Mouse (Mus musculus) heart, embryonic 16.5 days (tissue): ENCODE results near the gene Ubn2. TPM values are rescaled to one million over a fixed set of nuclear protein-coding genes. Genes with fewer than 3 reads are reported as not detected.
"Not testable (repeated sequence)": the region's sequence is repeated elsewhere in the genome, so short reads cannot be mapped to it uniquely, and the experiment has no call there.

ENCODE experiments used
- ATAC-seq: fragments of 200-750 bp; cut with Nextera tagmentation; replicated peaks from 2 replicates; pipeline ENCODE4 v1.8.0; 2017; ENCODE audit warnings: moderate number of reproducible peaks; ENCODE audit not compliant: insufficient read depth, low FRiP score; ENCODE audit errors: extremely low read depth
- H3K27ac ChIP-seq: fragments of 300-500 bp; sonication (generic); 2 replicates; pipeline ENCODE4 v1.5.1; 2014; ENCODE audit warnings: mild to moderate bottlenecking, low read length, control low read depth, moderate library complexity
- H3K27me3 ChIP-seq: fragments of 300-500 bp; sonication (generic); 2 replicates; pipeline ENCODE4 v1.6.1; 2014; ENCODE audit warnings: low read length, mixed read lengths; ENCODE audit not compliant: control insufficient read depth, insufficient read depth
- H3K36me3 ChIP-seq: fragments of 300-500 bp; sonication (generic); 2 replicates; pipeline ENCODE4 v1.6.1; 2014; ENCODE audit not compliant: control insufficient read depth, insufficient read depth
- H3K4me1 ChIP-seq: fragments of 300-500 bp; sonication (generic); 2 replicates; pipeline ENCODE4 v1.6.1; 2014; ENCODE audit warnings: low read length, mixed read lengths; ENCODE audit not compliant: control insufficient read depth, insufficient read depth
- H3K4me2 ChIP-seq: fragments of 300-500 bp; sonication (generic); 2 replicates; pipeline ENCODE4 v1.6.1; 2014; ENCODE audit warnings: low read depth, mild to moderate bottlenecking, control low read depth, low read length
- H3K4me3 ChIP-seq: fragments of 300-500 bp; sonication (generic); 2 replicates; pipeline ENCODE4 v1.5.1; 2014; ENCODE audit warnings: mild to moderate bottlenecking, control low read depth, low read length
- H3K9ac ChIP-seq: fragments of 300-500 bp; sonication (generic); 2 replicates; pipeline ENCODE4 v1.6.1; 2014; ENCODE audit warnings: low read length, control low read depth
- H3K9me3 ChIP-seq: fragments of 300-500 bp; sonication (generic); replicated peaks from 2 replicates; pipeline ENCODE4 v1.6.1; 2016; ENCODE audit warnings: low read length; ENCODE audit not compliant: control insufficient read depth
- WGBS: fragments of 180-500 bp; shearing (Covaris S2); extraction: QIAGEN DNeasy Blood & Tissue Kit; methylation state at CpG from one replicate; pipeline ENCODE4 v1.1.7; 2014; 5-methylcytosine and 5-hydroxymethylcytosine counted together
- polyA plus RNA-seq: library from polyadenylated mRNA; unstranded; fragments of >200 nt; fragmentation: Nextera tagmentation; extraction: Ambion mirVana; gene quantifications from 2 replicates; pipeline ENCODE4 v1.2.1, GENCODE M21; 2015

Gene Ubn2
- polyA plus RNA-seq, 1 experiment from 2014 or later: 8.9 TPM

GRCm38 (mm10) chr6:38532500-38533420 is 99.0 kb downstream of the Ubn2 start:
- peak; percentile 7 for ATAC-seq
- H3K36me3 ChIP-seq: no peaks in the 10 kb centered on the region
- no peaks in the 10 kb centered on the region for H3K27me3 ChIP-seq
- H3K9me3 ChIP-seq: no peaks in the 10 kb centered on the region
- peak overlapping the region; percentile 82 for H3K4me2 ChIP-seq
- 8% methylated on average over 25 of the region's 25 CpGs for WGBS
- peak overlapping the region; percentile 81 for H3K9ac ChIP-seq
- H3K4me3 ChIP-seq: peak overlapping the region; percentile 97
- H3K4me1 ChIP-seq: peaks cover 10% of the 10 kb centered on the region; the same call in 1 of the 2 replicates
- peak overlapping the region; percentile 100 for H3K27ac ChIP-seq

GRCm38 (mm10) chr6:38533428-38534405 is 100.0 kb downstream of the Ubn2 start, which contains the start of gene Fmc1:
Fmc1 (plus strand) TSS chr6:38533502.
- WGBS: 5% methylated on average over 41 of the region's 41 CpGs

GRCm38 (mm10) chr6:38534640-38535365 is 101.1 kb downstream of the Ubn2 start:
- Histone ChIP-seq H3K4me2 (peak overlapping the region; percentile 62), H3K4me1 (peaks cover 10% of the 10 kb centered on the region; the same call in 1 of the 2 replicates), H3K36me3 (peaks cover 6% of the 10 kb centered on the region; the same call in 1 of the 2 replicates), H3K27me3 (no peaks in the 10 kb centered on the region), H3K27ac (peak overlapping the region; percentile 100), H3K4me3 (peak overlapping the region; percentile 97), H3K9ac (peak overlapping the region; percentile 98), H3K9me3 (no peaks in the 10 kb centered on the region)
- ATAC-seq: peak; percentile 80
- WGBS: under 1% methylated on average over 53 of the region's 53 CpGs

More at GRCm38 (mm10) chr6:38533428-38534405, 100.0 kb downstream of the Ubn2 start, which contains the start of gene Fmc1:
- ATAC-seq: peak; percentile 83
- H3K4me3 ChIP-seq: peak within 1 kb of the TSS; percentile 97
- H3K4me2 ChIP-seq: peak within 1 kb of the TSS; percentile 82
- H3K36me3 ChIP-seq: no peaks in the 10 kb centered on the region
- H3K27me3 ChIP-seq: no peaks in the 10 kb centered on the region
- peak within 1 kb of the TSS; percentile 98 for H3K9ac ChIP-seq
- no peaks in the 10 kb centered on the region for H3K9me3 ChIP-seq
- peaks cover 10% of the 10 kb centered on the region; the same call in 1 of the 2 replicates for H3K4me1 ChIP-seq
- peak within 1 kb of the TSS; percentile 100 for H3K27ac ChIP-seq

GRCm38 (mm10) chr6:38535366-38535690 is 101.6 kb downstream of the Ubn2 start:
- H3K9ac ChIP-seq: peak overlapping the region; percentile 98
- ATAC-seq: no peak
- under 1% methylated on average over 9 of the region's 9 CpGs for WGBS
- H3K4me1 ChIP-seq: peaks cover 10% of the 10 kb centered on the region; the same call in 1 of the 2 replicates
- peaks cover 10% of the 10 kb centered on the region; the same call in 1 of the 2 replicates for H3K36me3 ChIP-seq
- no peaks in the 10 kb centered on the region for H3K9me3 ChIP-seq
- H3K27ac ChIP-seq: peak overlapping the region; percentile 100
- H3K4me3 ChIP-seq: peak overlapping the region; percentile 97
- H3K4me2 ChIP-seq: peak overlapping the region; percentile 62
- H3K27me3 ChIP-seq: no peaks in the 10 kb centered on the region

- H3K9me3 ChIP-seq: no peaks in the 10 kb centered on the region
- peak overlapping the region; percentile 97 for H3K4me3 ChIP-seq
- peak overlapping the region; percentile 62 for H3K4me2 ChIP-seq
- H3K4me1 ChIP-seq: peaks cover 10% of the 10 kb centered on the region; the same call in 1 of the 2 replicates
- H3K9ac ChIP-seq: peak overlapping the region; percentile 98
- no peak for ATAC-seq
- no peaks in the 10 kb centered on the region for H3K27me3 ChIP-seq
- H3K36me3 ChIP-seq: peaks cover 10% of the 10 kb centered on the region; the same call in 1 of the 2 replicates
- WGBS: 77% methylated on average over 1 of the region's 1 CpGs
- no peak overlapping the region for H3K27ac ChIP-seq
Observed at GRCm38 (mm10) chr6:38535788-38536187, 102.0 kb downstream of the Ubn2 start.

- not testable (repeated sequence) for H3K9me3 ChIP-seq, H3K4me3 ChIP-seq, H3K27me3 ChIP-seq, H3K4me2 ChIP-seq, H3K27ac ChIP-seq, H3K4me1 ChIP-seq, ATAC-seq, H3K36me3 ChIP-seq, H3K9ac ChIP-seq
- 93% methylated on average over 4 of the region's 5 CpGs for WGBS
Observed at GRCm38 (mm10) chr6:38544141-38544540, 110.4 kb downstream of the Ubn2 start.

GRCm38 (mm10) chr6:38547005-38547404 is 113.3 kb downstream of the Ubn2 start:
- H3K27me3 ChIP-seq, H3K4me1 ChIP-seq, ATAC-seq, H3K4me2 ChIP-seq, H3K27ac ChIP-seq, H3K9me3 ChIP-seq, H3K36me3 ChIP-seq, H3K9ac ChIP-seq, H3K4me3 ChIP-seq: not testable (repeated sequence)
- WGBS: 93% methylated on average over 2 of the region's 2 CpGs

- 35% methylated on average over 1 of the region's 1 CpGs for WGBS
- Histone ChIP-seq H3K27me3 (no peaks in the 10 kb centered on the region), H3K9ac (no peak overlapping the region), H3K4me3 (no peak overlapping the region), H3K4me1 (peaks cover 8% of the 10 kb centered on the region), H3K36me3 (no peaks in the 10 kb centered on the region), H3K4me2 (no peak overlapping the region), H3K9me3 (no peaks in the 10 kb centered on the region), H3K27ac (peak overlapping the region; percentile 72)
- no peak for ATAC-seq
Observed at GRCm38 (mm10) chr6:38547707-38548106, 114.0 kb downstream of the Ubn2 start.
